ENCODE assay signal across 18 mouse cellular contexts in genomic region chr3:152993608-152994007, GRCm38 (mm10). TPM values are rescaled to one million over a fixed set of nuclear protein-coding genes. Genes with fewer than 3 reads are reported as not detected.
"Had no signal": no experiment of that assay in that cellular context is flagged by ENCODE, and none has a peak within 500 bp of the region (broad histone marks: within the 10 kb centered on the region; RNA-seq: fewer than 3 reads in every experiment).

No protein-coding gene starts in this region.

- ATAC-seq: hindbrain, postnatal 0 days; intestine, embryonic 16.5 days; liver, embryonic 12.5 days had no signal

- DNase-seq: gastrocnemius, adult 2 months; gastrocnemius, postnatal 10 days; gastrocnemius, postnatal 25 days; heart, adult 18-20 months; heart, postnatal 10 days; heart, postnatal 36 days; kidney, adult 11 months; kidney, adult 2 months; kidney, adult 9 months; kidney, postnatal 14 days; kidney, postnatal 36 days; left cerebral cortex, postnatal 4 days had no signal

RNA-seq across cellular contexts. Expression of gene St6galnac5, which starts 11.6 kb away (rescaled TPM):
- total RNA-seq: granulocyte monocyte progenitor cell, adult 5-6 weeks; heart, adult 18-20 months; heart, postnatal 10 days; heart, postnatal 36 days; hematopoietic stem cell, adult 5-6 weeks; liver, adult 2 months had no signal
